Mouse (Mus musculus): ENCODE measurements around the gene Fancc.
A peak's percentile ranks its signal among the peaks of the same experiment; 100 is the strongest.

The Fancc gene

GRCm38 (mm10) chr13:63290126-63290525 lies 207.0 kb downstream of the Fancc start:
- DNase-seq (ENCODE audit: low spot score): no peak

- no peak for DNase-seq (ENCODE audit: low spot score)
Measured at GRCm38 (mm10) chr13:63289687-63290086, 207.4 kb downstream of the Fancc start.

- no peak for DNase-seq (ENCODE audit: low spot score)
Measured at GRCm38 (mm10) chr13:63289152-63289551, 207.9 kb downstream of the Fancc start.

- no peak for DNase-seq (ENCODE audit: low spot score)
Measured at GRCm38 (mm10) chr13:63286483-63287102, 210.5 kb downstream of the Fancc start.

- DNase-seq (ENCODE audit: low spot score): no peak
Measured at GRCm38 (mm10) chr13:63284748-63285147, 212.3 kb downstream of the Fancc start.

GRCm38 (mm10) chr13:63283236-63283635 lies 213.8 kb downstream of the Fancc start:
- no peak for DNase-seq (ENCODE audit: low spot score)

GRCm38 (mm10) chr13:63281206-63281605 lies 215.9 kb downstream of the Fancc start:
- DNase-seq (ENCODE audit: low spot score): no peak

- no peak for DNase-seq (ENCODE audit: low spot score)
Measured at GRCm38 (mm10) chr13:63280344-63280743, 216.7 kb downstream of the Fancc start.

GRCm38 (mm10) chr13:63279807-63280206 lies 217.3 kb downstream of the Fancc start:
- no peak for DNase-seq (ENCODE audit: low spot score)

- peak; percentile 75 for DNase-seq (ENCODE audit: low spot score)
Measured at GRCm38 (mm10) chr13:63278796-63279475, 218.1 kb downstream of the Fancc start.

GRCm38 (mm10) chr13:63278141-63278631 lies 218.9 kb downstream of the Fancc start:
- DNase-seq (ENCODE audit: low spot score): no peak

- no peak for DNase-seq (ENCODE audit: low spot score)
Measured at GRCm38 (mm10) chr13:63277316-63277715, 219.8 kb downstream of the Fancc start.

- DNase-seq (ENCODE audit: low spot score): no peak
Measured at GRCm38 (mm10) chr13:63276389-63276788, 220.7 kb downstream of the Fancc start.

- DNase-seq (ENCODE audit: low spot score): no peak
Measured at GRCm38 (mm10) chr13:63274488-63275166, 222.5 kb downstream of the Fancc start.

GRCm38 (mm10) chr13:63273859-63274258 lies 223.2 kb downstream of the Fancc start:
- no peak for DNase-seq (ENCODE audit: low spot score)

GRCm38 (mm10) chr13:63272602-63273229 lies 224.4 kb downstream of the Fancc start:
- DNase-seq (ENCODE audit: low spot score): peak; percentile 87

GRCm38 (mm10) chr13:63272017-63272601 lies 225.0 kb downstream of the Fancc start:
- DNase-seq (ENCODE audit: low spot score): peak; percentile 50

- no peak for DNase-seq (ENCODE audit: low spot score)
Measured at GRCm38 (mm10) chr13:63270191-63270590, 226.9 kb downstream of the Fancc start.

GRCm38 (mm10) chr13:63268776-63269175 lies 228.3 kb downstream of the Fancc start:
- no peak for DNase-seq (ENCODE audit: low spot score)

- no peak for DNase-seq (ENCODE audit: low spot score)
Measured at GRCm38 (mm10) chr13:63268371-63268770, 228.7 kb downstream of the Fancc start.

- DNase-seq (ENCODE audit: low spot score): no peak
Measured at GRCm38 (mm10) chr13:63262168-63262957, 234.7 kb downstream of the Fancc start.
